Mouse (Mus musculus) limb, embryonic 15.5 days (tissue): Measurements from ENCODE around the gene Spata18. TPM values are rescaled to one million over a fixed set of nuclear protein-coding genes. Genes with fewer than 3 reads are reported as not detected.

Experiments used
- ATAC-seq: fragments of 200-750 bp; cut with Nextera tagmentation; 2 replicates; pipeline ENCODE4 v1.8.0; 2017; ENCODE audit warnings: low read depth, moderate TSS enrichment; ENCODE audit not compliant: insufficient number of reproducible peaks, low FRiP score, low TSS enrichment
- H3K27ac ChIP-seq: fragments of 300-500 bp; sonication (generic); 2 replicates; pipeline ENCODE4 v1.5.1; 2015; ENCODE audit warnings: moderate library complexity, mild to moderate bottlenecking, inconsistent platforms
- H3K27me3 ChIP-seq: fragments of 300-500 bp; sonication (generic); 2 replicates; pipeline ENCODE4 v1.6.1; 2015; ENCODE audit warnings: inconsistent platforms
- H3K36me3 ChIP-seq: fragments of 300-500 bp; sonication (generic); 2 replicates; pipeline ENCODE4 v1.6.1; 2015; ENCODE audit warnings: inconsistent platforms
- H3K4me1 ChIP-seq: fragments of 300-500 bp; sonication (generic); 2 replicates; pipeline ENCODE4 v1.6.1; 2015; ENCODE audit warnings: inconsistent platforms
- H3K4me2 ChIP-seq: fragments of 300-500 bp; sonication (generic); 2 replicates; pipeline ENCODE4 v1.6.1; 2015; ENCODE audit warnings: mild to moderate bottlenecking, inconsistent platforms
- H3K4me3 ChIP-seq: fragments of 300-500 bp; sonication (generic); 2 replicates; pipeline ENCODE4 v1.5.1; 2015; ENCODE audit warnings: mild to moderate bottlenecking, inconsistent platforms
- H3K9ac ChIP-seq: fragments of 300-500 bp; sonication (generic); 2 replicates; pipeline ENCODE4 v1.6.1; 2015; ENCODE audit warnings: inconsistent platforms
- H3K9me3 ChIP-seq: fragments of 300-500 bp; sonication (generic); 2 replicates; pipeline ENCODE4 v1.6.1; 2016; ENCODE audit warnings: inconsistent platforms
- WGBS: fragments of 180-500 bp; shearing (Covaris S2); methylation state at CpG from one replicate; pipeline ENCODE4 v1.1.7; 2015; 5-methylcytosine and 5-hydroxymethylcytosine counted together
- polyA plus RNA-seq: library from polyadenylated mRNA; unstranded; fragments of >200 nt; fragmentation: Nextera tagmentation; extraction: Ambion mirVana; gene quantifications from 2 replicates; pipeline ENCODE4 v1.2.1, GENCODE M21; 2015

Spata18 gene
- polyA plus RNA-seq, 1 experiment from 2014 or later = 1.1 TPM

DNA sequence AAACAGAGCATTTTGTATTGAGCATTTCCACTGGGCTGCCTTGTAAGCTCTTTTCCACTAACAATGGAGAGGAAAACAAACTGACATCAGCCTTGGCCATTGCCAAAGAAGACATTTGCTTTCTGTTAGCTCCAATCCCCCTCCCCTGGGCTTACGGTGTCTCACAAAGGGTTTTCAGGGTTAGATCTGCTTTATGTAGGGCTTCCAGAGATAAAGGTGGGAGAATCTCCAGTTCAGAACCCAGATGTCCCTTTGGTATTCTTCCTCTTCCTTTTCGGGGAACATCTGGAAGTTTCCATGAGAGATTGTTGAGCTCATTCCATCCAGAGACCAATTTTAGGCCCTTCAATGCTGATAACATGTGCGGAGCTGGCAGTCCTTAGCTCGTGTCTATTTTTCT, 74.8 kb downstream of the Spata18 start:
- 75% methylated on average over 4 of the region's 4 CpGs for WGBS

GRCm38 (mm10) chr5:73728651-73729050, 77.5 kb downstream of the Spata18 start:
- ATAC-seq = no peak
- no peaks in the 10 kb centered on the region for H3K27me3 ChIP-seq
- no peak overlapping the region for H3K4me3 ChIP-seq
- 61% methylated on average over 7 of the region's 7 CpGs for WGBS
- H3K4me1 ChIP-seq = peaks cover 24% of the 10 kb centered on the region
- no peak overlapping the region for H3K27ac ChIP-seq
- H3K4me2 ChIP-seq = no peak overlapping the region
- H3K9me3 ChIP-seq = no peaks in the 10 kb centered on the region
- no peak overlapping the region for H3K9ac ChIP-seq
- no peaks in the 10 kb centered on the region for H3K36me3 ChIP-seq

More for the DNA sequence above, 74.8 kb downstream of the Spata18 start:
- ATAC-seq = no peak
- Histone ChIP-seq H3K27ac (peak overlapping the region; percentile 6; the same call in 1 of the 2 replicates), H3K9ac (no peak overlapping the region), H3K9me3 (no peaks in the 10 kb centered on the region), H3K27me3 (no peaks in the 10 kb centered on the region), H3K36me3 (no peaks in the 10 kb centered on the region), H3K4me1 (0 out of 2 replicates have a peak, but pooled peaks cover 9% of the 10 kb centered on the region), H3K4me3 (no peak overlapping the region), H3K4me2 (no peak overlapping the region)

Other genes with a start within 250 kb of the Spata18 start
- 8.6 TPM in 2 replicates for gene Cwh43, start 245.3 kb upstream of the Spata18 start, polyA plus RNA-seq
- 17.4 and 19.0 TPM in 2 replicates for gene Dcun1d4, start 170.4 kb upstream of the Spata18 start, polyA plus RNA-seq
- 0.32 TPM in 1 of 2 replicates, not detected in the other for gene Lrrc66, start 18.9 kb upstream of the Spata18 start, polyA plus RNA-seq
- gene Sgcb, start 3.6 kb upstream of the Spata18 start, polyA plus RNA-seq = 48.0 and 62.6 TPM in 2 replicates